Mouse (Mus musculus) hindbrain, embryonic 10.5 days (tissue): ENCODE measurements around the gene Icosl. TPM values are rescaled to one million over a fixed set of nuclear protein-coding genes. Genes with fewer than 3 reads are reported as not detected.
A peak's percentile ranks its signal among the peaks of the same experiment; 100 is the strongest.

ENCODE experiments used
- DNase-seq: peaks from one replicate; pipeline ENCODE4 v3.0.0-alpha.2; 2017; ENCODE audit warnings: low spot score
- H3K27ac ChIP-seq: fragments of 300-500 bp; sonication (generic); 2 replicates; pipeline ENCODE4 v1.5.1; 2016; ENCODE audit warnings: mild to moderate bottlenecking, moderate library complexity
- H3K27me3 ChIP-seq: fragments of 300-500 bp; sonication (generic); 2 replicates; pipeline ENCODE4 v1.6.1; 2016; ENCODE audit warnings: mild to moderate bottlenecking; ENCODE audit not compliant: poor library complexity, insufficient read depth, severe bottlenecking
- H3K36me3 ChIP-seq: fragments of 300-500 bp; sonication (generic); 2 replicates; pipeline ENCODE4 v1.6.1; 2016; ENCODE audit warnings: mild to moderate bottlenecking, moderate library complexity
- H3K4me1 ChIP-seq: fragments of 300-500 bp; sonication (generic); replicated peaks from 2 replicates; pipeline ENCODE4 v1.6.1; 2016; ENCODE audit warnings: mild to moderate bottlenecking
- H3K4me3 ChIP-seq: fragments of 300-500 bp; sonication (generic); 2 replicates; pipeline ENCODE4 v1.5.1; 2016; ENCODE audit warnings: mild to moderate bottlenecking, moderate library complexity
- H3K9me3 ChIP-seq: fragments of 300-500 bp; sonication (generic); 2 replicates; pipeline ENCODE4 v1.6.1; 2016; ENCODE audit warnings: mild to moderate bottlenecking, moderate library complexity
- WGBS: fragments of 180-500 bp; shearing (Covaris S2); methylation state at CpG from one replicate; pipeline ENCODE4 v1.1.7; 2016; 5-methylcytosine and 5-hydroxymethylcytosine counted together
- polyA plus RNA-seq: library from polyadenylated mRNA; unstranded; fragments of >200 nt; fragmentation: Nextera tagmentation; extraction: Ambion mirVana; gene quantifications from 2 replicates; pipeline ENCODE4 v1.2.1, GENCODE M21; 2016

The Icosl gene
- polyA plus RNA-seq, 1 experiment from 2014 or later = 2.2 TPM

GRCm38 (mm10) chr10:78048061-78048730, 20.9 kb upstream of the Icosl start:
- 79% methylated on average over 10 of the region's 10 CpGs for WGBS
- H3K4me1 ChIP-seq = peaks cover 9% of the 10 kb centered on the region
- peaks cover 9% of the 10 kb centered on the region; the same call in 1 of the 2 replicates for H3K27me3 ChIP-seq
- H3K9me3 ChIP-seq = no peaks in the 10 kb centered on the region
- no peak overlapping the region for H3K4me3 ChIP-seq
- H3K36me3 ChIP-seq = no peaks in the 10 kb centered on the region
- no peak for DNase-seq
- H3K27ac ChIP-seq = no peak overlapping the region

- Histone ChIP-seq H3K27ac (no peak overlapping the region), H3K36me3 (no peaks in the 10 kb centered on the region), H3K4me1 (0 out of 2 replicates have a peak, but pooled peaks cover 2% of the 10 kb centered on the region), H3K27me3 (peaks cover 3% of the 10 kb centered on the region; the same call in 1 of the 2 replicates), H3K9me3 (no peaks in the 10 kb centered on the region), H3K4me3 (no peak overlapping the region)
- 62% methylated on average over 11 of the region's 11 CpGs for WGBS
- DNase-seq = no peak
Measured at GRCm38 (mm10) chr10:78049519-78050035, 19.5 kb upstream of the Icosl start.

GRCm38 (mm10) chr10:78054633-78055565, 14.2 kb upstream of the Icosl start:
- Histone ChIP-seq H3K4me1 (peaks cover 5% of the 10 kb centered on the region), H3K9me3 (no peaks in the 10 kb centered on the region), H3K36me3 (no peaks in the 10 kb centered on the region), H3K27me3 (no peaks in the 10 kb centered on the region), H3K27ac (no peak overlapping the region), H3K4me3 (no peak overlapping the region)
- 70% methylated on average over 19 of the region's 19 CpGs for WGBS
- DNase-seq = no peak

GRCm38 (mm10) chr10:78057056-78057455, 12.0 kb upstream of the Icosl start:
- Histone ChIP-seq H3K9me3 (no peaks in the 10 kb centered on the region), H3K4me3 (no peak overlapping the region), H3K27me3 (no peaks in the 10 kb centered on the region), H3K36me3 (no peaks in the 10 kb centered on the region), H3K4me1 (peaks cover 5% of the 10 kb centered on the region), H3K27ac (no peak overlapping the region)
- 90% methylated on average over 8 of the region's 8 CpGs for WGBS
- DNase-seq = no peak

GRCm38 (mm10) chr10:78063122-78063521, 6.0 kb upstream of the Icosl start:
- 86% methylated on average over 9 of the region's 9 CpGs for WGBS
- no peak overlapping the region for H3K4me3 ChIP-seq
- H3K36me3 ChIP-seq = no peaks in the 10 kb centered on the region
- H3K4me1 ChIP-seq = peaks cover 9% of the 10 kb centered on the region
- DNase-seq = no peak
- no peak overlapping the region for H3K27ac ChIP-seq
- H3K9me3 ChIP-seq = no peaks in the 10 kb centered on the region
- H3K27me3 ChIP-seq = peaks cover 7% of the 10 kb centered on the region

GRCm38 (mm10) chr10:78067226-78067625, 1.9 kb upstream of the Icosl start:
- 39% methylated on average over 4 of the region's 4 CpGs for WGBS

GRCm38 (mm10) chr10:78068541-78068940, 561 bp upstream of the Icosl start:
- no peaks in the 10 kb centered on the region for H3K36me3 ChIP-seq
- H3K27me3 ChIP-seq = peaks cover 35% of the 10 kb centered on the region
- H3K9me3 ChIP-seq = no peaks in the 10 kb centered on the region
- peak overlapping the region; percentile 79; the same call in 1 of the 2 replicates for H3K27ac ChIP-seq
- no peak for DNase-seq
- 29% methylated on average over 11 of the region's 11 CpGs for WGBS
- peaks cover 27% of the 10 kb centered on the region for H3K4me1 ChIP-seq
- H3K4me3 ChIP-seq = peak overlapping the region; percentile 77

More at GRCm38 (mm10) chr10:78067226-78067625, 1.9 kb upstream of the Icosl start:
- Histone ChIP-seq H3K4me1 (peaks cover 27% of the 10 kb centered on the region), H3K36me3 (no peaks in the 10 kb centered on the region), H3K27me3 (peaks cover 35% of the 10 kb centered on the region), H3K9me3 (no peaks in the 10 kb centered on the region), H3K4me3 (no peak overlapping the region), H3K27ac (no peak overlapping the region)
- no peak for DNase-seq

- DNase-seq = no peak
- Histone ChIP-seq H3K9me3 (no peaks in the 10 kb centered on the region), H3K27ac (no peak overlapping the region), H3K27me3 (peaks cover 21% of the 10 kb centered on the region), H3K4me1 (peaks cover 10% of the 10 kb centered on the region), H3K4me3 (no peak overlapping the region), H3K36me3 (no peaks in the 10 kb centered on the region)
- WGBS = 83% methylated on average over 4 of the region's 4 CpGs
Measured at GRCm38 (mm10) chr10:78074151-78074550, 5.0 kb downstream of the Icosl start.

- peaks cover 1% of the 10 kb centered on the region for H3K4me1 ChIP-seq
- WGBS = 88% methylated on average over 11 of the region's 11 CpGs
- H3K27me3 ChIP-seq = peaks cover 13% of the 10 kb centered on the region
- H3K27ac ChIP-seq = no peak overlapping the region
- H3K4me3 ChIP-seq = no peak overlapping the region
- H3K9me3 ChIP-seq = no peaks in the 10 kb centered on the region
- no peaks in the 10 kb centered on the region for H3K36me3 ChIP-seq
- no peak for DNase-seq
Measured at GRCm38 (mm10) chr10:78074977-78075376, 5.9 kb downstream of the Icosl start.

- DNase-seq = no peak
- WGBS = 81% methylated on average over 9 of the region's 9 CpGs
- no peak overlapping the region for H3K27ac ChIP-seq
- H3K9me3 ChIP-seq = no peaks in the 10 kb centered on the region
- no peak overlapping the region for H3K4me3 ChIP-seq
- H3K4me1 ChIP-seq = peaks cover 5% of the 10 kb centered on the region; the same call in 1 of the 2 replicates
- H3K36me3 ChIP-seq = no peaks in the 10 kb centered on the region
- no peaks in the 10 kb centered on the region for H3K27me3 ChIP-seq
Measured at GRCm38 (mm10) chr10:78077862-78078261, 8.8 kb downstream of the Icosl start.

- Histone ChIP-seq H3K36me3 (no peaks in the 10 kb centered on the region), H3K4me3 (no peak overlapping the region), H3K4me1 (peaks cover 5% of the 10 kb centered on the region; the same call in 1 of the 2 replicates), H3K9me3 (no peaks in the 10 kb centered on the region), H3K27ac (no peak overlapping the region), H3K27me3 (no peaks in the 10 kb centered on the region)
- 89% methylated on average over 5 of the region's 5 CpGs for WGBS
- DNase-seq = no peak
Measured at GRCm38 (mm10) chr10:78078276-78078675, 9.2 kb downstream of the Icosl start.

GRCm38 (mm10) chr10:78079955-78080591, 11.0 kb downstream of the Icosl start:
- no peaks in the 10 kb centered on the region for H3K36me3 ChIP-seq
- no peaks in the 10 kb centered on the region for H3K27me3 ChIP-seq
- peaks cover 5% of the 10 kb centered on the region; the same call in 1 of the 2 replicates for H3K4me1 ChIP-seq
- DNase-seq = no peak
- no peak overlapping the region for H3K4me3 ChIP-seq
- no peaks in the 10 kb centered on the region for H3K9me3 ChIP-seq
- no peak overlapping the region for H3K27ac ChIP-seq
- WGBS = 80% methylated on average over 4 of the region's 4 CpGs
